Mouse (Mus musculus) embryonic fibroblast, embryonic 13.5 days (primary cell): ENCODE data around the gene Glyr1. TPM values are rescaled to one million over a fixed set of nuclear protein-coding genes. Genes with fewer than 3 reads are reported as not detected.
A peak's percentile ranks its signal among the peaks of the same experiment; 100 is the strongest.

Experiments
- H3K27ac ChIP-seq: 2 replicates; pipeline ENCODE4 v1.5.1; 2012; ENCODE audit warnings: low read length, control low read depth, inconsistent platforms; ENCODE audit not compliant: insufficient read depth
- H3K4me1 ChIP-seq: 2 replicates; pipeline ENCODE4 v1.6.1; 2011; ENCODE audit warnings: low read length; ENCODE audit not compliant: control insufficient read depth, insufficient read depth
- H3K4me3 ChIP-seq: 2 replicates; pipeline ENCODE4 v1.5.1; 2011; ENCODE audit warnings: mild to moderate bottlenecking, control low read depth, low read length; ENCODE audit not compliant: insufficient read depth
- CTCF ChIP-seq: IDR thresholded peaks from 2 replicates; pipeline ENCODE4 v1.5.1; 2011; ENCODE audit warnings: mild to moderate bottlenecking, control low read depth, low read length, moderate library complexity, borderline replicate concordance; ENCODE audit not compliant: insufficient read depth
- POLR2A ChIP-seq: IDR thresholded peaks from 2 replicates; pipeline ENCODE4 v1.6.1; 2011; ENCODE audit warnings: low read depth, mild to moderate bottlenecking, control low read depth, low read length, moderate library complexity
- polyA plus RNA-seq: library from polyadenylated mRNA; stranded (reverse); fragments of >200 nt; gene quantifications from 2 replicates; pipeline ENCODE4 v1.2.4, GENCODE M21; 2011; ENCODE audit warnings: low read depth; ENCODE audit not compliant: missing spikeins, insufficient read length

Glyr1 gene
- polyA plus RNA-seq, 1 experiment = 69.9 TPM

DNA sequence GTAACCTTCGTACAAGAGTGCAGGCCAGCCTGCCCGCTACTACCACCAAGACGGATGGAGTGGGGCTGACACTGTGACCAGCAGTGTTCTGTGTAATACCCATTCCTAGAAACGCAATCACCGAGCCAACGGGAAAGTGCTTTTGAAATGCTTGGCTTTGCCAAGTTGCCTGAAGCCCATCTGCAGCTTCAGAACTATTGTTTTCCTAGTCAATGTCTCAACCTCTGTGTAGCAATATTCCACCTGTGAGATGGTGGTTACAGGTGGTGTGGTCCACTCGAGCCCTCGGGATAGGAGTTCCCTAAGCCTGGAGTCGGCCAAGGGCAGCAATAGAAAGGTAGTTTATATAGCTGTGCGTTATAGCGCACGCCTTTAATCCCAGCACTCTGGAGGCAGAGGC is 64.9 kb downstream of the Glyr1 start:
- Histone ChIP-seq H3K4me3 (no peak overlapping the region), H3K4me1 (no peaks in the 10 kb centered on the region), H3K27ac (no peak overlapping the region)
- TF ChIP-seq POLR2A = no peak
- no peak for TF ChIP-seq CTCF

GRCm38 (mm10) chr16:4979755-4980380 is 69.8 kb downstream of the Glyr1 start:
- TF ChIP-seq POLR2A = no peak
- TF ChIP-seq CTCF = 0 out of 2 replicates have a peak, but pooled peaks have one; percentile 14
- no peak overlapping the region for H3K4me3 ChIP-seq
- no peak overlapping the region for H3K27ac ChIP-seq
- no peaks in the 10 kb centered on the region for H3K4me1 ChIP-seq

DNA sequence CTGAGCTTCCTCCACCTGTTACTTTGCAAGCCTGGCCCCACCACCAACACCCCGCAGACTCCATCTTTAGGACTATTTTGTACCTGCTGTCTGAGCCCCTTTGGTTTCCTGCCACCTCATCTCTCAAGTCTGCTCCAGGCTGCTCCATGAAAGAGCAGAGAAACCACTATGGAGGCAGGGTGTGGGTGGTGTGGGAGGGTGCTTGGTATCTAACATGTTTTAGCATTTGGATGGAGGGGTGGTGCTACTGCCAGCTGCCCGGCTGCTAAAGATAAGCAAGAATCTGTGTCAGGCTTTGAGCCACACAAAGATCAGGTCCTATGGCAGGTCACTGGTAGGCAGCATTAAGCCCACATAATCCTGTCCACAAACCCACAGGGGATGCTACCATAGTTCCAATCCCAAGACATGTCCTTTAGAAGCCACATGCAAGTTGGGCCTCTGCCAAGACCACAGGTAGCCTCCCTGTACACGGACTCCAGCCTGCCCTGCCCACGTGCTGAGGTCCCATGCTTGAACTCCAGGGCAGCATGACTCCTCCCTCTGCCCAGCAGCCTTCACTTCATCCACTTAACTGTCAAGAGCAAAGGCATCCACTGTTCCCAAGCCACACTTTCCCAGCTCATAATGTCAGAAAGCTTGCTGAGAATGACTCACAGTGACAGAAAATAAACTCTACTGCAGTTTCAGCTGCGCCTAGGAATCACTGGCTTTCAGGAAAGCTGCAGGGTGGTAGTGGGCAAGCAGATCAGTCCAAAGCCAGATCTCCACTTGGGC is 71.2 kb downstream of the Glyr1 start:
- no peaks in the 10 kb centered on the region for H3K4me1 ChIP-seq
- no peak for TF ChIP-seq CTCF
- no peak for TF ChIP-seq POLR2A
- no peak overlapping the region for H3K4me3 ChIP-seq
- no peak overlapping the region for H3K27ac ChIP-seq

- no peaks in the 10 kb centered on the region for H3K4me1 ChIP-seq
- H3K4me3 ChIP-seq = no peak overlapping the region
- no peak for TF ChIP-seq POLR2A
- no peak for TF ChIP-seq CTCF
- no peak overlapping the region for H3K27ac ChIP-seq
Observed at GRCm38 (mm10) chr16:4976180-4976579, 73.5 kb downstream of the Glyr1 start.

GRCm38 (mm10) chr16:4974521-4974920 is 75.1 kb downstream of the Glyr1 start:
- Histone ChIP-seq H3K4me1 (no peaks in the 10 kb centered on the region), H3K4me3 (no peak overlapping the region), H3K27ac (no peak overlapping the region)
- TF ChIP-seq POLR2A (no peak), CTCF (no peak)

GRCm38 (mm10) chr16:4971626-4972025 is 78.0 kb downstream of the Glyr1 start:
- Histone ChIP-seq H3K4me3 (no peak overlapping the region), H3K27ac (no peak overlapping the region), H3K4me1 (no peaks in the 10 kb centered on the region)
- no peak for TF ChIP-seq POLR2A
- TF ChIP-seq CTCF = no peak

DNA sequence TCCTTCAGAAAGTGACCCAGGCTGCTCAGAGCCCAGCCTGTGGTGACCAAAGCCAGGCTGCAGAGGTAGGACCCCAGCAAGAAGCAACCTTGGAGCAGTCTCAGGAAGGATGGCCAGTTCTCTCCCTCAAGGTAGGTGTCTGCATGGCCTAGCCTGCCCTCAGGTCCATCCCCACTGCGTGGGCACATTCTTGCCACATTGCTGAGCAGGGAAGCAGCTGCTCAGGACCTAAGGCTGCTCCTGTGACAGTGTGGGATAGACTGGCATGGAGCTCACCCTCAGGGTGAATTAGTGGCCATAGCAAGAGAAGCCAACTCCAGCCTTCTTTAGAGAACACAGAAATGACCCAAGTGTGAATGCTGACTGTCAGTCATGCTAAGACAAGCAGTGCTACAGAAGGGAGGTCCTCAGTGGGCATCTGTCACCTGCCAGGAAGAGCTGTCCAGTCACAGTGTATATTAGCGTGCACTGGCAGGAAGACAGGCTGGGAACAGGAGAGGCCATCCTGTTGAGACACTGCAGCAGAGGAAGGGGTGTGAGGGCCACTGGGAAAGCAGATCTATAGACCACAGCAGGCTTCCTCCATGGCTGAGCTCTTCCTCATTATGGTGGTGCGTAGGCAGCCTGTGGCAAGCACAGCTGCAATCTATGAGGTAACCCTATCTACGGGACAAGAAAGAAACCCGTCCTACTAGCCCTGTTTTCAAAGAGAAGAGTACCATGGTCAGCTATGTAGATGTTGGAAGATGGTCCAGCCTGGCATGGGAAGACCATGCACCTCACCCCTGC is 80.4 kb downstream of the Glyr1 start:
- H3K27ac ChIP-seq = no peak overlapping the region

DNA sequence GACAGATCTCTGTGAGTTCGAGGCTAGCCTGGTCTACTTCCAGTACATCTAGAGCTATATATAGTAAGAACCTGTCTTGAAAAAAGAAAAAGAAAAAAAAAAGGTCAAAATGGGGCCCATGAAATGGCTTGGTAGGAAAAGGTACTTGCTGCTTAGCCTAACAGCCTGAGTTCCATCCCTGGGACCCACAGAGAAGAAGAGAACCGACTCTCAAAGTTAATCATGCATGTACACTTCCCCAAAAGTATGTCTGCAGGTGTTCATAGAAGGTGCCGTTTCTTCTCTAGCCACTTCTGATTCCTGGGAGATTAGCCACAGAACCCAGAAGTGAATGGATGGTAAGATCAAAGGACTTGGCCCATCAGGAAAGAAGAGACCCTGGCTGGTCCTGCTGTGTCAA is 81.2 kb downstream of the Glyr1 start:
- H3K4me3 ChIP-seq = no peak overlapping the region
- TF ChIP-seq POLR2A = no peak
- no peak for TF ChIP-seq CTCF

More for the DNA sequence above, 80.4 kb downstream of the Glyr1 start:
- peaks cover 2% of the 10 kb centered on the region; the same call in 1 of the 2 replicates for H3K4me1 ChIP-seq
- TF ChIP-seq POLR2A (no peak), CTCF (no peak)
- H3K4me3 ChIP-seq = no peak overlapping the region

DNA sequence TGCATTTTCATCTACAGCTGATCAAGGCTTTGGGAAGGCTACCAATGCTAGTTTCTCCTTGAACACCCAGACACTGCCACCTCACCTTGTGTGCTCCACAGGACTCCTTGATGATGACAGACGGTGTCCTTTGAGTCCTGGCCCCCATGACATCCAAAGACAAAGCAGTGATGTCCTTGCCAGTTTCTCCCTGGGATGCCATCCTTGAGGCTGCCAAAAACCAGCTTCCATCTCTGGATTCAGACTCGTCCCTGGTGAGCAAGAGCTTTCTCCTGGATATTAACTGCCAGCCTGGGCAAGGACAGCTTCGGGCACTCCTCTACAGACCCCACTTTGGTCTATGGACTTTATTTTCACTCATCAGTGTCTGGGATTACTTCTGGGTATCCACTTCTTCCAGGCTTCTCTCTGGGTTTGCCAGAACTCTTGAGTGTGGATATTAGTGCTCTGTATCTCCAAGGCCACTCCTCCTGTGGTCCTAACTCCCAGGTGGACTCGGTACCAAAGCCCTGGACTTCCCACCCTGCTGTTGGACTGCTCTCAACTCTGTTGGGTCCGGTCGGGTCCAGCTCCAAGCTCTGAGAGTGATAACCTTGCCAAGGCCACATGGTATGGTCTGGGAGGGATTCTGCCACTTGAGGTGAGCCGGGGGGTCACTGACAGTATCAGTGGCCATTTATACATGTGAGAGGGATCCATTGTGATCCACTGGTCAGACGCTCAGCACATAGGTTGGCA is 84.1 kb downstream of the Glyr1 start:
- Histone ChIP-seq H3K27ac (no peak overlapping the region), H3K4me3 (no peak overlapping the region), H3K4me1 (peaks cover 5% of the 10 kb centered on the region)
- TF ChIP-seq POLR2A (no peak), CTCF (no peak)

More for the DNA sequence above, 81.2 kb downstream of the Glyr1 start:
- H3K4me1 ChIP-seq = peaks cover 2% of the 10 kb centered on the region; the same call in 1 of the 2 replicates
- H3K27ac ChIP-seq = no peak overlapping the region
